Mouse (Mus musculus): ENCODE data around the gene Ank.

- TF ChIP-seq EP300 (IDR thresholded peaks at IDR 0.05; ENCODE audit: insufficient read depth, low read depth, low read length) (no peak), CTCF (IDR thresholded peaks at IDR 0.05; ENCODE audit: low read depth, low read length) (no peak), POLR2A (IDR thresholded peaks at IDR 0.05; ENCODE audit: insufficient read depth, low read length) (no peak)
Measured at GRCm38 (mm10) chr15:27519857-27520256, 53.4 kb downstream of the Ank start.

Measured in ES-Bruce4 (cell line).